Mouse (Mus musculus) neural tube, embryonic 12.5 days (tissue): Measurements from ENCODE around the gene Pigb. TPM values are rescaled to one million over a fixed set of nuclear protein-coding genes. Genes with fewer than 3 reads are reported as not detected.

ENCODE experiments used
- ATAC-seq: fragments of 200-750 bp; cut with Nextera tagmentation; 2 replicates; pipeline ENCODE4 v1.8.0; 2017; ENCODE audit warnings: low read depth, mild to moderate bottlenecking, moderate TSS enrichment, moderate library complexity; ENCODE audit not compliant: low FRiP score
- H3K27ac ChIP-seq: fragments of 300-500 bp; sonication (generic); 2 replicates; pipeline ENCODE4 v1.5.1; 2016
- H3K27me3 ChIP-seq: fragments of 300-500 bp; sonication (generic); replicated peaks from 2 replicates; pipeline ENCODE4 v1.6.1; 2016; ENCODE audit warnings: mild to moderate bottlenecking
- H3K36me3 ChIP-seq: fragments of 300-500 bp; sonication (generic); 2 replicates; pipeline ENCODE4 v1.6.1; 2016; ENCODE audit warnings: mild to moderate bottlenecking
- H3K4me1 ChIP-seq: fragments of 300-500 bp; sonication (generic); 2 replicates; pipeline ENCODE4 v1.6.1; 2016
- H3K4me2 ChIP-seq: fragments of 300-500 bp; sonication (generic); replicated peaks from 2 replicates; pipeline ENCODE4 v1.6.1; 2016; ENCODE audit warnings: mild to moderate bottlenecking
- H3K4me3 ChIP-seq: fragments of 300-500 bp; sonication (generic); 2 replicates; pipeline ENCODE4 v1.5.1; 2016
- H3K9ac ChIP-seq: fragments of 300-500 bp; sonication (generic); 2 replicates; pipeline ENCODE4 v1.6.1; 2016; ENCODE audit warnings: mild to moderate bottlenecking
- H3K9me3 ChIP-seq: fragments of 300-500 bp; sonication (generic); 2 replicates; pipeline ENCODE4 v1.6.1; 2016; ENCODE audit warnings: mild to moderate bottlenecking
- WGBS: fragments of 180-500 bp; shearing (Covaris S2); methylation state at CpG from one replicate; pipeline ENCODE4 v1.1.7; 2016; 5-methylcytosine and 5-hydroxymethylcytosine counted together
- polyA plus RNA-seq: library from polyadenylated mRNA; unstranded; fragments of >200 nt; fragmentation: Nextera tagmentation; extraction: Ambion mirVana; gene quantifications from 2 replicates; pipeline ENCODE4 v1.2.1, GENCODE M21; 2016

The Pigb gene
- polyA plus RNA-seq, 1 experiment from 2014 or later = 13.1 TPM

GRCm38 (mm10) chr9:73068688-73069087 lies 28.5 kb upstream of the Pigb start:
- Histone ChIP-seq H3K27ac (no peak overlapping the region), H3K4me3 (no peak overlapping the region), H3K9me3 (no peaks in the 10 kb centered on the region), H3K4me2 (no peak overlapping the region), H3K36me3 (no peaks in the 10 kb centered on the region), H3K4me1 (peaks cover 20% of the 10 kb centered on the region), H3K27me3 (no peaks in the 10 kb centered on the region), H3K9ac (no peak overlapping the region)
- no peak for ATAC-seq
- 80% methylated on average over 6 of the region's 6 CpGs for WGBS

- ATAC-seq = peak; percentile 65
- Histone ChIP-seq H3K4me2 (no peak overlapping the region), H3K4me1 (peaks cover 24% of the 10 kb centered on the region), H3K27me3 (no peaks in the 10 kb centered on the region), H3K4me3 (no peak overlapping the region), H3K27ac (no peak overlapping the region), H3K36me3 (no peaks in the 10 kb centered on the region), H3K9ac (no peak overlapping the region), H3K9me3 (no peaks in the 10 kb centered on the region)
- 30% methylated on average over 6 of the region's 6 CpGs for WGBS
Measured at GRCm38 (mm10) chr9:73068230-73068679, 28.1 kb upstream of the Pigb start.

GRCm38 (mm10) chr9:73067086-73067485 lies 26.9 kb upstream of the Pigb start:
- Histone ChIP-seq H3K4me1 (peaks cover 24% of the 10 kb centered on the region), H3K27ac (no peak overlapping the region), H3K9ac (no peak overlapping the region), H3K4me2 (peak overlapping the region; percentile 23), H3K36me3 (no peaks in the 10 kb centered on the region), H3K27me3 (no peaks in the 10 kb centered on the region), H3K9me3 (no peaks in the 10 kb centered on the region), H3K4me3 (no peak overlapping the region)
- ATAC-seq = 0 out of 2 replicates have a peak, but pooled peaks have one; percentile 37
- 26% methylated on average over 10 of the region's 10 CpGs for WGBS

GRCm38 (mm10) chr9:73063621-73064290 lies 23.6 kb upstream of the Pigb start:
- WGBS = 30% methylated on average over 15 of the region's 15 CpGs

GRCm38 (mm10) chr9:73059224-73059623 lies 19.0 kb upstream of the Pigb start:
- Histone ChIP-seq H3K9ac (no peak overlapping the region), H3K27ac (no peak overlapping the region), H3K4me1 (peaks cover 9% of the 10 kb centered on the region; the same call in 1 of the 2 replicates), H3K36me3 (no peaks in the 10 kb centered on the region), H3K4me2 (no peak overlapping the region), H3K4me3 (no peak overlapping the region), H3K27me3 (no peaks in the 10 kb centered on the region), H3K9me3 (no peaks in the 10 kb centered on the region)
- ATAC-seq = no peak
- WGBS = 87% methylated on average over 4 of the region's 4 CpGs

More at GRCm38 (mm10) chr9:73063621-73064290, 23.6 kb upstream of the Pigb start:
- peak overlapping the region; percentile 34 for H3K4me2 ChIP-seq
- H3K4me1 ChIP-seq = peaks cover 24% of the 10 kb centered on the region
- H3K9me3 ChIP-seq = no peaks in the 10 kb centered on the region
- H3K9ac ChIP-seq = no peak overlapping the region
- ATAC-seq = no peak
- no peaks in the 10 kb centered on the region for H3K27me3 ChIP-seq
- no peaks in the 10 kb centered on the region for H3K36me3 ChIP-seq
- H3K4me3 ChIP-seq = no peak overlapping the region
- no peak overlapping the region for H3K27ac ChIP-seq

GRCm38 (mm10) chr9:73055441-73055911 lies 15.3 kb upstream of the Pigb start:
- H3K27ac ChIP-seq = no peak overlapping the region
- H3K9ac ChIP-seq = no peak overlapping the region
- no peaks in the 10 kb centered on the region for H3K27me3 ChIP-seq
- 72% methylated on average over 10 of the region's 10 CpGs for WGBS
- no peaks in the 10 kb centered on the region for H3K36me3 ChIP-seq
- H3K4me1 ChIP-seq = no peaks in the 10 kb centered on the region
- H3K4me3 ChIP-seq = no peak overlapping the region
- H3K9me3 ChIP-seq = no peaks in the 10 kb centered on the region
- no peak for ATAC-seq
- H3K4me2 ChIP-seq = no peak overlapping the region

- H3K36me3 ChIP-seq = no peaks in the 10 kb centered on the region
- no peaks in the 10 kb centered on the region for H3K9me3 ChIP-seq
- H3K27me3 ChIP-seq = 0 out of 2 replicates have a peak, but pooled peaks cover under 1% of the 10 kb centered on the region
- no peak overlapping the region for H3K27ac ChIP-seq
- no peaks in the 10 kb centered on the region for H3K4me1 ChIP-seq
- H3K4me2 ChIP-seq = no peak overlapping the region
- 71% methylated on average over 8 of the region's 8 CpGs for WGBS
- H3K9ac ChIP-seq = no peak overlapping the region
- no peak overlapping the region for H3K4me3 ChIP-seq
- no peak for ATAC-seq
Measured at GRCm38 (mm10) chr9:73050606-73051005, 10.4 kb upstream of the Pigb start.

- Histone ChIP-seq H3K4me2 (no peak overlapping the region), H3K4me1 (peaks cover 5% of the 10 kb centered on the region), H3K4me3 (no peak overlapping the region), H3K36me3 (no peaks in the 10 kb centered on the region), H3K27ac (no peak overlapping the region), H3K27me3 (0 out of 2 replicates have a peak, but pooled peaks cover 3% of the 10 kb centered on the region), H3K9me3 (no peaks in the 10 kb centered on the region), H3K9ac (no peak overlapping the region)
- no peak for ATAC-seq
- WGBS = 76% methylated on average over 5 of the region's 5 CpGs
Measured at GRCm38 (mm10) chr9:73049833-73050232, 9.7 kb upstream of the Pigb start.

- H3K4me2 ChIP-seq = no peak overlapping the region
Measured at GRCm38 (mm10) chr9:73048927-73049326, 8.7 kb upstream of the Pigb start.

GRCm38 (mm10) chr9:73047906-73048305 lies 7.7 kb upstream of the Pigb start:
- no peak overlapping the region for H3K4me2 ChIP-seq
- WGBS = 93% methylated on average over 2 of the region's 2 CpGs
- H3K4me3 ChIP-seq = no peak overlapping the region
- H3K27ac ChIP-seq = no peak overlapping the region
- no peak for ATAC-seq
- H3K9ac ChIP-seq = no peak overlapping the region
- H3K4me1 ChIP-seq = peaks cover 13% of the 10 kb centered on the region
- no peaks in the 10 kb centered on the region for H3K36me3 ChIP-seq
- H3K9me3 ChIP-seq = no peaks in the 10 kb centered on the region
- 0 out of 2 replicates have a peak, but pooled peaks cover 3% of the 10 kb centered on the region for H3K27me3 ChIP-seq

More at GRCm38 (mm10) chr9:73048927-73049326, 8.7 kb upstream of the Pigb start:
- Histone ChIP-seq H3K27ac (no peak overlapping the region), H3K27me3 (0 out of 2 replicates have a peak, but pooled peaks cover 3% of the 10 kb centered on the region), H3K36me3 (no peaks in the 10 kb centered on the region), H3K9me3 (no peaks in the 10 kb centered on the region), H3K4me3 (no peak overlapping the region), H3K9ac (no peak overlapping the region), H3K4me1 (peaks cover 13% of the 10 kb centered on the region)
- 22% methylated on average over 4 of the region's 4 CpGs for WGBS
- no peak for ATAC-seq

- Histone ChIP-seq H3K9ac (no peak overlapping the region), H3K27me3 (0 out of 2 replicates have a peak, but pooled peaks cover 3% of the 10 kb centered on the region), H3K9me3 (no peaks in the 10 kb centered on the region), H3K4me1 (peaks cover 13% of the 10 kb centered on the region), H3K4me2 (0 out of 2 replicates have a peak overlapping the region, but pooled peaks have one; percentile 80), H3K36me3 (no peaks in the 10 kb centered on the region), H3K27ac (no peak overlapping the region), H3K4me3 (no peak overlapping the region)
- no peak for ATAC-seq
- WGBS = 70% methylated on average over 10 of the region's 10 CpGs
Measured at GRCm38 (mm10) chr9:73045711-73046110, 5.5 kb upstream of the Pigb start.

- Histone ChIP-seq H3K4me1 (peaks cover 16% of the 10 kb centered on the region), H3K9me3 (no peaks in the 10 kb centered on the region), H3K4me2 (peak overlapping the region; percentile 80), H3K27me3 (0 out of 2 replicates have a peak, but pooled peaks cover 3% of the 10 kb centered on the region), H3K9ac (peak overlapping the region; percentile 60), H3K36me3 (no peaks in the 10 kb centered on the region), H3K27ac (no peak overlapping the region), H3K4me3 (peak overlapping the region; percentile 38)
- 13% methylated on average over 7 of the region's 7 CpGs for WGBS
- ATAC-seq = no peak
Measured at GRCm38 (mm10) chr9:73045204-73045603, 5.0 kb upstream of the Pigb start.
